Mouse (Mus musculus) testis, adult 2 months (tissue): Measurements from ENCODE around the gene Adap2.

ENCODE experiments used
- CTCF ChIP-seq: fragments of 200-500 bp; IDR thresholded peaks from 2 replicates; pipeline ENCODE4 v1.5.1; 2012; ENCODE audit warnings: low read depth, mild to moderate bottlenecking, inconsistent platforms, low read length, moderate library complexity; ENCODE audit not compliant: control insufficient read depth, insufficient read depth, insufficient replicate concordance
- POLR2A ChIP-seq: fragments of 200-500 bp; IDR thresholded peaks from 2 replicates; pipeline ENCODE4 v1.6.1; 2012; ENCODE audit warnings: low read depth, mild to moderate bottlenecking, inconsistent platforms, low read length, moderate library complexity; ENCODE audit not compliant: control insufficient read depth

GRCm38 (mm10) chr11:80210321-80210720 is 56.4 kb downstream of the Adap2 start:
- TF ChIP-seq CTCF: no peak
- no peak for TF ChIP-seq POLR2A
